Mouse (Mus musculus) lung, adult 2 months (tissue): ENCODE measurements around the gene Akap6. TPM values are rescaled to one million over a fixed set of nuclear protein-coding genes. Genes with fewer than 3 reads are reported as not detected.
A peak's percentile ranks its signal among the peaks of the same experiment; 100 is the strongest.

Experiments
- DNase-seq: peaks from one replicate; pipeline ENCODE4 v3.0.0; 2022
- H3K4me1 ChIP-seq: fragments of 200-500 bp; 2 replicates; pipeline ENCODE4 v1.6.1; 2011; ENCODE audit warnings: low read length; ENCODE audit not compliant: control insufficient read depth, insufficient read depth
- H3K4me3 ChIP-seq: fragments of 200-500 bp; replicated peaks from 2 replicates; pipeline ENCODE3; 2011; ENCODE audit warnings: low read depth, mild to moderate bottlenecking, control low read depth, low read length; ENCODE audit errors: extremely low read depth
- CTCF ChIP-seq: fragments of 200-500 bp; IDR thresholded peaks from 2 replicates; pipeline ENCODE4 v1.5.1; 2011; ENCODE audit warnings: mild to moderate bottlenecking, low read length, control low read depth; ENCODE audit not compliant: insufficient read depth
- POLR2A ChIP-seq: fragments of 200-500 bp; IDR thresholded peaks from 2 replicates; pipeline ENCODE4 v1.6.1; 2011; ENCODE audit warnings: low read depth, mild to moderate bottlenecking, control low read depth, low read length, borderline replicate concordance; ENCODE audit errors: extremely low read depth
- WGBS: fragments of 180-500 bp; shearing (Covaris S2); methylation state at CpG from one replicate; pipeline ENCODE4 v1.1.7; 2018; 5-methylcytosine and 5-hydroxymethylcytosine counted together
- polyA plus RNA-seq: library from polyadenylated mRNA; depleted of rRNA; stranded (reverse); fragments of >200 nt; gene quantifications from 2 replicates; pipeline ENCODE4 v1.2.3, GENCODE M21; 2012

The Akap6 gene
- polyA plus RNA-seq, 1 experiment = 0.96 TPM

GRCm38 (mm10) chr12:52692290-52692974 lies 6.8 kb upstream of the Akap6 start:
- TF ChIP-seq CTCF (no peak), POLR2A (no peak)
- 43% methylated on average over 10 of the region's 10 CpGs for WGBS
- H3K4me1 ChIP-seq = no peaks in the 10 kb centered on the region
- no peak overlapping the region for H3K4me3 ChIP-seq
- no peak for DNase-seq

GRCm38 (mm10) chr12:52697407-52698109 lies 1.6 kb upstream of the Akap6 start:
- Histone ChIP-seq H3K4me1 (no peaks in the 10 kb centered on the region), H3K4me3 (no peak overlapping the region)
- no peak for DNase-seq
- TF ChIP-seq CTCF (no peak), POLR2A (no peak)
- WGBS = 55% methylated on average over 3 of the region's 3 CpGs

GRCm38 (mm10) chr12:52698276-52698930 lies 780 bp upstream of the Akap6 start:
- 85% methylated on average over 5 of the region's 5 CpGs for WGBS
- TF ChIP-seq CTCF = no peak
- TF ChIP-seq POLR2A = no peak
- H3K4me3 ChIP-seq = no peak overlapping the region
- no peak for DNase-seq
- no peaks in the 10 kb centered on the region for H3K4me1 ChIP-seq

- Histone ChIP-seq H3K4me1 (no peaks in the 10 kb centered on the region), H3K4me3 (no peak overlapping the region)
- TF ChIP-seq POLR2A (no peak), CTCF (no peak)
- 53% methylated on average over 15 of the region's 15 CpGs for WGBS
- DNase-seq = no peak
These were observed 946 bp downstream of the Akap6 start for GRCm38 (mm10) chr12:52699961-52700696.

- TF ChIP-seq POLR2A (no peak), CTCF (no peak)
- WGBS = 51% methylated on average over 15 of the region's 15 CpGs
- no peak for DNase-seq
- no peaks in the 10 kb centered on the region for H3K4me1 ChIP-seq
- H3K4me3 ChIP-seq = no peak overlapping the region
These were observed 1.6 kb downstream of the Akap6 start for GRCm38 (mm10) chr12:52700697-52701191.

- 22% methylated on average over 9 of the region's 9 CpGs for WGBS
- no peak overlapping the region for H3K4me3 ChIP-seq
- TF ChIP-seq CTCF (no peak), POLR2A (no peak)
- peak; percentile 4 for DNase-seq
- H3K4me1 ChIP-seq = no peaks in the 10 kb centered on the region
These were observed 2.0 kb downstream of the Akap6 start for GRCm38 (mm10) chr12:52701201-52701641.

GRCm38 (mm10) chr12:52702368-52702967 lies 3.3 kb downstream of the Akap6 start:
- TF ChIP-seq CTCF (no peak), POLR2A (no peak)
- WGBS = 69% methylated on average over 12 of the region's 12 CpGs
- H3K4me3 ChIP-seq = no peak overlapping the region
- no peaks in the 10 kb centered on the region for H3K4me1 ChIP-seq
- no peak for DNase-seq

- no peak for DNase-seq
- no peak for TF ChIP-seq POLR2A
- TF ChIP-seq CTCF = no peak
- Histone ChIP-seq H3K4me1 (no peaks in the 10 kb centered on the region), H3K4me3 (no peak overlapping the region)
- WGBS = 79% methylated on average over 4 of the region's 4 CpGs
These were observed 4.9 kb downstream of the Akap6 start for GRCm38 (mm10) chr12:52704081-52704480.

- H3K4me3 ChIP-seq = no peak overlapping the region
- TF ChIP-seq POLR2A = no peak
- TF ChIP-seq CTCF = no peak
- no peak for DNase-seq
- 73% methylated on average over 3 of the region's 3 CpGs for WGBS
- H3K4me1 ChIP-seq = no peaks in the 10 kb centered on the region
These were observed 5.6 kb downstream of the Akap6 start for GRCm38 (mm10) chr12:52704810-52705209.
